Mouse (Mus musculus) hindbrain, embryonic 16.5 days (tissue): ENCODE measurements around the gene Mcm3ap. TPM values are rescaled to one million over a fixed set of nuclear protein-coding genes. Genes with fewer than 3 reads are reported as not detected.

Source experiments
- ATAC-seq: fragments of 200-750 bp; cut with Nextera tagmentation; 2 replicates; pipeline ENCODE4 v1.8.0; 2017; ENCODE audit warnings: moderate TSS enrichment, moderate library complexity
- H3K27ac ChIP-seq: fragments of 300-500 bp; sonication (generic); 2 replicates; pipeline ENCODE4 v1.5.1; 2014; ENCODE audit warnings: low read depth, mild to moderate bottlenecking, control low read depth, low read length, moderate library complexity
- H3K27me3 ChIP-seq: fragments of 300-500 bp; sonication (generic); replicated peaks from 2 replicates; pipeline ENCODE4 v1.6.1; 2014; ENCODE audit warnings: low read length; ENCODE audit not compliant: control insufficient read depth, insufficient read depth
- H3K36me3 ChIP-seq: fragments of 300-500 bp; sonication (generic); 2 replicates; pipeline ENCODE4 v1.6.1; 2014; ENCODE audit warnings: mild to moderate bottlenecking, low read length, moderate library complexity, mixed read lengths; ENCODE audit not compliant: control insufficient read depth, insufficient read depth
- H3K4me1 ChIP-seq: fragments of 300-500 bp; sonication (generic); 2 replicates; pipeline ENCODE4 v1.6.1; 2014; ENCODE audit warnings: low read depth, low read length; ENCODE audit not compliant: control insufficient read depth, insufficient read depth
- H3K4me2 ChIP-seq: fragments of 300-500 bp; sonication (generic); 2 replicates; pipeline ENCODE4 v1.6.1; 2014; ENCODE audit warnings: mild to moderate bottlenecking, low read length, control low read depth, moderate library complexity
- H3K4me3 ChIP-seq: fragments of 300-500 bp; sonication (generic); 2 replicates; pipeline ENCODE4 v1.5.1; 2014; ENCODE audit warnings: mild to moderate bottlenecking, low read length, control low read depth, moderate library complexity
- H3K9ac ChIP-seq: fragments of 300-500 bp; sonication (generic); 2 replicates; pipeline ENCODE4 v1.6.1; 2014; ENCODE audit warnings: low read depth, mild to moderate bottlenecking, control low read depth, low read length, moderate library complexity
- H3K9me3 ChIP-seq: fragments of 300-500 bp; sonication (generic); 2 replicates; pipeline ENCODE4 v1.6.1; 2014; ENCODE audit warnings: mild to moderate bottlenecking, low read length, moderate library complexity; ENCODE audit not compliant: control insufficient read depth
- WGBS: fragments of 180-500 bp; shearing (Covaris S2); extraction: QIAGEN DNeasy Blood & Tissue Kit; methylation state at CpG from one replicate; pipeline ENCODE4 v1.1.7; 2014; 5-methylcytosine and 5-hydroxymethylcytosine counted together
- polyA plus RNA-seq: library from polyadenylated mRNA; unstranded; fragments of >200 nt; fragmentation: Nextera tagmentation; extraction: Ambion mirVana; gene quantifications from 2 replicates; pipeline ENCODE4 v1.2.1, GENCODE M21; 2015

Mcm3ap gene
- polyA plus RNA-seq, 1 experiment from 2014 or later = 43.8 TPM

DNA sequence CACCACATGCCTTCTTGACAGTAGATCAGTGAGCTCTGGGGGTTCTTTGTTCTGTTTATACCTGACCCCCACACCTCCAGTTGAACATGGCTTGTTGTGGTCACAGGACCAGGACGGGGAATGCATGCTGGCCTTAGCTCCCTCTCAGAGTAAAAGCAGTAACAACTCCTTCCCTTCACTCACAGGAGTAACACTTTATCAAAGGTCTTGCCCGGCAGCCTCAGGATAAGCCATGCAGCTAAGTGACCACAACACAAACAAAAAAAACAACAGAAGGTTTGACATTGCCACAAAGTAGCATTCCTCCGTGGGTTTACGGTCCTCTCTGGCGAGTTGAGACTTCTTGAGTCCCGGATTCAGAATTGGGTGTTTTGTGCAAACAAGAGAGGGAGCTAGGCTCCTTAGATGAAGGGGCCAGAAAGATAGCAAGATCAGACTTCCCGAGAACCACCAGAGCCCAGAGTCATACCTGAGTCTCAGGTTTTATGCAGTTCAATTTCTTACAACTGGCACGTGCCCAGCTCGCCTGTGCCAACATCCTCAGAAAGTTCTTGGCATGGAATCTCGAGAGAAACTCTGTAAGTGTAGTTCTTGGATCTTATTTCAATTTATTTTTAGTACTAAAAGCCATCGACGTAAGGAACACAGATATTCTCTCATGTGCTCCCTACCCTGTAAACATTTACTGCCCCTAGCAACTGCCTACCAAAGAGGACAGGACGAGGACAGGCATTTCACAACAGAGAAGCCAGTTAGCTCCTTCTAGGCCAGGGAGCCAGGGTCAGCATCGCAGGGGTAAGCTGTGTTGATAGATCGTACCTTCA is 21.1 kb upstream of the Mcm3ap start:
- Histone ChIP-seq H3K9ac (no peak overlapping the region), H3K36me3 (no peaks in the 10 kb centered on the region), H3K27me3 (no peaks in the 10 kb centered on the region; the same call in 1 of the 2 replicates), H3K9me3 (no peaks in the 10 kb centered on the region), H3K4me1 (peaks cover 8% of the 10 kb centered on the region), H3K27ac (no peak overlapping the region), H3K4me3 (no peak overlapping the region), H3K4me2 (no peak overlapping the region)
- no peak for ATAC-seq
- 82% methylated on average over 15 of the region's 15 CpGs for WGBS

DNA sequence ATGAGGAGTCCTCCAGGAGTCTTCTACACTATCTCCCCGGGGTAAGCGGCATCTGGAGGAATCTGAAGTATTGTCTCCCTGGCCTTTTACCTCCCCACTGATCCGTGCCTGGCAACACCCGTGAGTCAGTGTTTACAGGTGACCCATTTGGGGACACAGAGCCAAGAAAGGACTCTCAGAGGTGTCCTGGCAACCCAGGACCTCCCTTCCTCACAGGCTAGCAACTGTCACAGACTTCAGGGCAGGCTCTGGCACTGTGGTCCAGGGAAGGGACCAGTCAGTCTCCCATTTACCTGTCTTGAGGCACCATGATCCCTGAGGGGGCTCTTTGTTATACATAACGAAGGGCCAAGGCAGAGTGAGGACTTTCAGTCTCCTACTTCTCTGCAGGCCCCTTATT is 19.9 kb upstream of the Mcm3ap start, which contains the start of gene 2610028H24Rik:
Gene 2610028H24Rik, plus strand, starts transcription at position 231 of the 400 bp plus-strand sequence.
- Histone ChIP-seq H3K4me2 (no peak within 1 kb of the TSS), H3K9ac (no peak within 1 kb of the TSS), H3K4me3 (no peak within 1 kb of the TSS), H3K4me1 (no peaks in the 10 kb centered on the region), H3K36me3 (no peaks in the 10 kb centered on the region), H3K27me3 (no peaks in the 10 kb centered on the region; the same call in 1 of the 2 replicates), H3K9me3 (no peaks in the 10 kb centered on the region), H3K27ac (no peak within 1 kb of the TSS)
- ATAC-seq = no peak
- WGBS = 64% methylated on average over 5 of the region's 5 CpGs

DNA sequence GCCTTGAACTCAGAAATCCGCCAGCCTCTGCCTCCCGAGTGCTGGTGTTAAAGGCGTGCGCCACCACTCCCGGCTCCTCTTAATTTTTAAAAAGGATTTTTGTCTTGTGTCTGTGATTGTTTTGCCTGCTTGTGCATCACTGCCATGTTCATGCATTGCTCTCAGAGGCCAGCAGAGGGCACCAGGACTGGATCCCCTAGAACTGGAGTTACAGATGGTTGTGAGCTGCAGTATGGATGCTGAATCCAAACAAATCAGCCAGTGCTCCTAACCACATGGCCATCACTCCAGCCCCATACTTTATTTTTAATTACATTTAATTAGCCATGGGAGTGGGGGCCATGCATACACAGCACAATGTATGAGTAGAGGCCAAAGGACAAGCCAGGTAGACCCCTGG is 13.4 kb upstream of the Mcm3ap start:
- peaks cover 7% of the 10 kb centered on the region; the same call in 1 of the 2 replicates for H3K9me3 ChIP-seq
- H3K4me1 ChIP-seq = no peaks in the 10 kb centered on the region
- 67% methylated on average over 5 of the region's 5 CpGs for WGBS
- no peaks in the 10 kb centered on the region for H3K27me3 ChIP-seq
- H3K9ac ChIP-seq = no peak overlapping the region
- H3K4me2 ChIP-seq = no peak overlapping the region
- ATAC-seq = no peak
- no peak overlapping the region for H3K4me3 ChIP-seq
- no peak overlapping the region for H3K27ac ChIP-seq
- no peaks in the 10 kb centered on the region for H3K36me3 ChIP-seq

GRCm38 (mm10) chr10:76461255-76461654 is 7.5 kb upstream of the Mcm3ap start:
- peaks cover 2% of the 10 kb centered on the region; the same call in 1 of the 2 replicates for H3K36me3 ChIP-seq
- no peaks in the 10 kb centered on the region for H3K4me1 ChIP-seq
- no peak for ATAC-seq
- H3K27ac ChIP-seq = no peak overlapping the region
- no peak overlapping the region for H3K4me3 ChIP-seq
- no peak overlapping the region for H3K4me2 ChIP-seq
- no peaks in the 10 kb centered on the region for H3K27me3 ChIP-seq
- peaks cover 7% of the 10 kb centered on the region; the same call in 1 of the 2 replicates for H3K9me3 ChIP-seq
- no peak overlapping the region for H3K9ac ChIP-seq
- WGBS = 90% methylated on average over 1 of the region's 1 CpGs

DNA sequence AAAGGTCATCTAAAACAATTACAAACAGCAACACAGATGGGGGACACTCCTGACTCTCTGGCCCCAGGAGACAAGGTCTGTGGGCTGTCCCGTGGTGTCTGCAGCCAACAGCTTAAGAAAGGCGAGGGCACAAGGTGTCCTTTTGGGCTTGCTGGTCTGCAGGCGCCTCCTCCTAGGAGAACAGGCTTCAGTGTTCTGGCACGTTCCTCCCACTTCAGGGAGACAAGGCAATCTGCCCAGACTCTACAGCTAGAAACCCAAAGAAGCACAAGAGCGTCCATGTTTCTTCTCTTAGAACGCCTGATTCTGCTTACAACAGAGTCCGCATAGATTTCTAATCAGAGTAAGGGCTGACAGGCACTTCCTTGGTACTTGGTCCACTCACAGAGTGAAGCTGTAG is 6.4 kb upstream of the Mcm3ap start:
- H3K36me3 ChIP-seq = peaks cover 2% of the 10 kb centered on the region; the same call in 1 of the 2 replicates

GRCm38 (mm10) chr10:76462721-76463120 is 6.0 kb upstream of the Mcm3ap start:
- ATAC-seq = no peak
- H3K27me3 ChIP-seq = no peaks in the 10 kb centered on the region
- no peak overlapping the region for H3K27ac ChIP-seq
- H3K9ac ChIP-seq = no peak overlapping the region
- 0 out of 2 replicates have a peak, but pooled peaks cover under 1% of the 10 kb centered on the region for H3K4me1 ChIP-seq
- H3K4me2 ChIP-seq = no peak overlapping the region
- WGBS = 88% methylated on average over 6 of the region's 6 CpGs
- H3K36me3 ChIP-seq = peaks cover 2% of the 10 kb centered on the region; the same call in 1 of the 2 replicates
- peaks cover 7% of the 10 kb centered on the region; the same call in 1 of the 2 replicates for H3K9me3 ChIP-seq
- H3K4me3 ChIP-seq = no peak overlapping the region

More for the DNA sequence above, 6.4 kb upstream of the Mcm3ap start:
- Histone ChIP-seq H3K9me3 (peaks cover 7% of the 10 kb centered on the region; the same call in 1 of the 2 replicates), H3K4me2 (no peak overlapping the region), H3K4me3 (no peak overlapping the region), H3K9ac (no peak overlapping the region), H3K4me1 (no peaks in the 10 kb centered on the region), H3K27me3 (no peaks in the 10 kb centered on the region), H3K27ac (no peak overlapping the region)
- 90% methylated on average over 7 of the region's 7 CpGs for WGBS
- ATAC-seq = no peak

- Histone ChIP-seq H3K4me1 (peaks cover 7% of the 10 kb centered on the region), H3K27ac (no peak overlapping the region), H3K27me3 (no peaks in the 10 kb centered on the region), H3K4me2 (no peak overlapping the region), H3K9me3 (no peaks in the 10 kb centered on the region), H3K36me3 (peaks cover 35% of the 10 kb centered on the region), H3K9ac (no peak overlapping the region), H3K4me3 (no peak overlapping the region)
- WGBS = 88% methylated on average over 5 of the region's 5 CpGs
- no peak for ATAC-seq
Observed at GRCm38 (mm10) chr10:76473759-76474158, 5.0 kb downstream of the Mcm3ap start.

DNA sequence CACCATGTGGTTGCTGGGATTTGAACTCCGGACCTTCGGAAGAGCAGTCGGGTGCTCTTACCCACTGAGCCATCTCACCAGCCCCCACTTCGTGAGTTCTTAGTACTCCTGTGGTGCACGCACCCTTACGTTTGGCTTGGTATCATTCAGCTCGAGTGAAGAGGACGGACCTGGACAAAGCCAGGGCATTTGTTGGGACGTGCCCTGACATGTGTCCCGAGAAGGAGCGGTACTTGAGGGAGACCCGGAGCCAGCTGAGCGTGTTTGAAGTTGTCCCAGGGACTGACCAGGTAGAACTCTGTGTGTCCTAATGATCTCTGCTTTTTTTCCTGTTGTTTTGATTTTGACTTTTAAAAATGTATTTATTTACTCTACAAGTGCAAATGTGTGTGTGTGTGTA is 12.1 kb downstream of the Mcm3ap start:
- H3K27ac ChIP-seq = no peak overlapping the region
- H3K36me3 ChIP-seq = peaks cover 56% of the 10 kb centered on the region
- H3K9ac ChIP-seq = no peak overlapping the region
- H3K9me3 ChIP-seq = no peaks in the 10 kb centered on the region
- no peak overlapping the region for H3K4me2 ChIP-seq
- ATAC-seq = no peak
- no peak overlapping the region for H3K4me3 ChIP-seq
- no peaks in the 10 kb centered on the region for H3K4me1 ChIP-seq
- WGBS = 96% methylated on average over 13 of the region's 13 CpGs
- no peaks in the 10 kb centered on the region for H3K27me3 ChIP-seq

- no peaks in the 10 kb centered on the region for H3K4me1 ChIP-seq
- no peak overlapping the region for H3K4me2 ChIP-seq
- 91% methylated on average over 6 of the region's 6 CpGs for WGBS
- ATAC-seq = no peak
- H3K4me3 ChIP-seq = no peak overlapping the region
- H3K27ac ChIP-seq = no peak overlapping the region
- no peaks in the 10 kb centered on the region for H3K27me3 ChIP-seq
- H3K36me3 ChIP-seq = peaks cover 59% of the 10 kb centered on the region
- no peak overlapping the region for H3K9ac ChIP-seq
- H3K9me3 ChIP-seq = no peaks in the 10 kb centered on the region
Observed at GRCm38 (mm10) chr10:76481480-76481879, 12.8 kb downstream of the Mcm3ap start.
